Mouse (Mus musculus): Measurements from ENCODE around the gene Nckap5. TPM values are rescaled to one million over a fixed set of nuclear protein-coding genes. Genes with fewer than 3 reads are reported as not detected.

The Nckap5 gene
- total RNA-seq, 2 experiments from 2014 or later: 70.3 to 75.1 TPM

DNA sequence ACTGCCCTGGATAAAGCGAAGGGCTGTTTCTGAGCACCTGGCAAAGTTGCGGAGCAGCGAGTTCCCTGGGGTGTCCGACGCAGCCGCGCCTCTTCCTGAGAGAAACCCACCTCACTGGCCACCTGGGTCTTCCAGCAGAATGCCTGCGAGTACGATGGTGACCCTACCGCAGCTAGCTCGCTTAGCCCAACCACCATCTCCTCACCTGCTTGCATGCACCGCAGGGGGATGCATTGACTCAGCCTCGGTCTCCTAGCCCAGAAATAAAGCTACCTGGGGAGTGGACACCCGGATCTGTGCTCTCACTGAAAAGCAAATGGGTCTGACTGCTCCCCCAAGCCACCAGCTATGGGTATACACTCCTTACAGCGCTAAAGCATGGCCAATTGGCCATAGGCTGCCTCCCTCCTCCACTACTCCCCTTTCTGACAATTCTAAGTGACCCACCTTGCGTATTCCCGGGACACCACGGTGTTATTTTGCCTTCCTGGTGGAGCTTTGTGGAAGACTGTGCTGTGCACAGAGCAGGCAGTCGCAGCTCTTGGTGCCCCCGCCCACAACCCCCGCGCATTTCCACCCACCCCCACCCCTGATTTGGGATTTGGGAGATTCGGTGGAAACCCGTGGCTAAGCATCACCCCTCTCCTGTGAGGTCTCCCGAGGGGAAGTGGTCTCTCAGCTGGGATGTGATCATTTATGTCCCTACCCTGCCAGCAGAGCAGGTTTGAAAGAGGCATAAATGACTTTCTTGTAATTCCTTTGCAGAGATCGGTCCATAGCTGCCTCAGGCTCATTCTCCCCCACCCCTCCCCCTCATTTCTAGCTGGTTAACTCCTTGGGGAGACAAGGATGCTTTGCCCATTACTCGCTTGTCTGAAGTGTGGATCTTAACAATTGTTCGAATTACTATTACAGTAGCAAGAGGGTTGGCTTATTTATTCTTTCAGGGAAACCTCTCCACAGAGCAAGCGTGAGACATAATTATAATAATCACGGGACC lies 917.7 kb downstream of the Nckap5 start, which contains the start of gene Lypd1:
Lypd1 (minus strand) TSS at position 501 of the 1,000 bp plus-strand sequence.
- DNase-seq (ENCODE audit: low spot score in 2 of 2): no peak

DNA sequence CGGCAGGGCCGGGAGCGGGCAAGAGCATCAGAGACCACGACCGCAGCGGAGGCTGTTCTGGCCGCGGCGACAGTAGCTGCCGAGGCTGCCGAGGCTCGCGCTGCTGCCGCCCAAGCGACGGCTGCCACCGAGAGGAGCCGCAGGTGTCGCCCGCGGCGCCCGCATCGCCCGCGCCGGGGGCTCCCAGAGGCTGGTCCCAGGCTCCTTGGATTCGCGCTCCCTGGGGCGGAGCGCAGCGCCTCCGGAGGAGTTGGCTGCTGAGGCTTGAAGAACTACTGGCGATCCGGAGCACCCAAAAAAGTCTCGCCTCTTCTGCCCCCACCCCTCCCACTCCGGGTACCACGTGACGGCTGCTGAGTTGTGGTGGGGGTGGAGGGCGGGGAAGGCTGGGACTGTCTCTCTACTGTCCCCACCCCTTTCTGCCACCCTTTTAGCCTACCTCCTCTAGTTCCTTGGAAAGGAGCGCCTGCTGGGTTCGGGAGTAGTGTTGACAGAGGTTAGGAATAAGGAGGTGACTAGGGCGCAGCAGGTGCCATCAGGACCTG lies 918.6 kb downstream of the Nckap5 start:
- peak in 1 of 2 experiments; percentile 3 for DNase-seq (ENCODE audit: low spot score in 2 of 2)

DNA sequence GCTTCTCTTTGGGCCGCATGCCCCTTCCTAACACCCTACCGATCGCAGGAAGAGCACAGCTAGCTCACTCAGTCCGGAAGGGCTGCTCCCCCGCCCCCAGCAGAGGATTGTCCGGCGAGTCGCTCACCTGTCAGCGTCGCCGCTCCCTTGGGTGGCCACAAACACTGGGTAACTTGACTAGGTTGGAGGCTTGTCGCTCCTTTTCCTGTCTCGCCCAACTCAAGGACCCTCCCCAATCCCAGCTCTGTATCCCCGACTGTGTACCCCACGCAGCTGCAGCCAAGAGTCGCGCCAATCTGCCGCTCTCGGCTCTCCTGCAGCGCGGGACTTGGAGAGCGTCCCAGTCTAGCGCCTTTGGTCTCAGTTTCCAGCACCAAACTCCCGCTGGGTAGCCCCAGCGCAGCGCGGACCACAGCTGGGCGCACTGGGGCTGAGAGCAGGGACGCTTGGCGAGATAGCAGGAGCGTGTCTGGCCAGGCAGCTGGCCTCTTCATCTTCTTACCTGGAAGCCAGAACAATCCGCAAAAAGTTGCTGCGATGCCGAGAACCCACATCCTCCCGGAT lies 919.2 kb downstream of the Nckap5 start:
- DNase-seq (ENCODE audit: low spot score in 2 of 2): no peak

DNA sequence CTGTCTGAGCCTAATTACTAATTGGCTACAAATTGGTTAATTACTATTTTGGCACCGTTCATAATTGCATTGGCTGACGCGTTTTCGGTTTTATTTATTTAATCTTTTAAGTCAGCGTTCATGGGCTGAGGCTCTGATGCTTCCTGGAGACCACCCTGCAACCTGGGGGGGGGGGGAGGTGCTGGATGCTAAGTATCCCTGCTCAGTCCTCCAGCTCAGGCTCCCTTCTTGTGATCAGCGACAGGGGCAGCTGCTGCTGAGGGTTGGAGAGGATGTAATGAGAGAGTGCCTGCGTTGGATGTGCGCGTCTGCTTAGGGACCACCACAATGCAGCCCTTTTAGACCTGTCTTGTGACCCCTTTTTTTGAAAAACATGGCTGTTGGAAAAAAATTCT lies 919.7 kb downstream of the Nckap5 start:
- DNase-seq (ENCODE audit: low spot score in 2 of 2): no peak

DNA sequence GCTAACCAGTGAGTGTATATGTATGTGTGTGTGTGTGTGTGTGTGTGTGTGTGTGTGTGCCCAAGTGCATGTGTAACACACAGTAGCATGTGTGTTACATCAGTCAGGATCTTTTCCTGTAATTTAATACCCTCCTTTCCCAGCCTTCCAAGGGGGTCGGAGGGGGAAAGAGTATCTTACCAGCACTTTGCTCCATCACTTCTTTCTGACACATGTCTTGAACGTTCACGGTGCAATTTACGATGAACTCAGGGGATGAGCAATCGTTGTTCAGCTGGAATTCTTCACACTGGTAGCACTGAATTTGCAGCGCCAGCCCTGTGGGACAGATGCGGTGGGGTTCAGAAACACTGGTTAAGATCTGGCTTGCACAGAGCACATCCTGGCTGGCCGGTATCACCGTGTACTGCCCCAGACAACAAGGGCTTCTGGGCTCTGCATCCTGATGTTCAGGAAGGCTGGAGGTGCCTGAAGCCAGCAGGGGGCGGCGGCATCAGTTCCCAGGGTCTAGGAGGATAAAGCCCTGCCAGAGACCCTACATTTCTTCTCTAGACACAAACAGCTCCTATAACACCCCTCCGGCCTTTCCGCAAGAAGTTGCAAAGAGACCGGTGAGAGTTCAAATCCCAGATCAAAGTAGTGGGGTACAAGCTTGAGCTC lies 920.3 kb downstream of the Nckap5 start:
- no peak for DNase-seq (ENCODE audit: low spot score in 2 of 2)

DNA sequence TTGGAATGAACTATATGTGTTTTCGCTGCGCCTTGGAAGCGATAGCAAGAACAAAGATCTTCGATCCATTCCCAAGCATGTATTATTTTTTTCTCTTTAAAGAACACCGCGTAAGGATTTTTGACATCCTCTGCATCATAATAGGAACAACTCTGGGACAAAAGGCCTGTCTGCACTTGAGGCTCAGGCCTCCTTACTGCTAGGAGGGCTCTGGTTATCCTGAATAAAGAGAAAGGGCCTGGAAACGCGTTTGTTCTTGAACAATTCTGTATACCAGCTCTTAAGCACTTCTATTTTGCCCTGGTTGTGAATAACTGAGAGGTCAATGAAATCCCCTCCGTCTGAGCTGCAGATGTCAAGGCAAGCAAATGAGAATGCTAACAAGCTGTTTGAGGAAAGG lies 937.4 kb downstream of the Nckap5 start:
- no peak for DNase-seq (ENCODE audit: low spot score in 2 of 2)

DNA sequence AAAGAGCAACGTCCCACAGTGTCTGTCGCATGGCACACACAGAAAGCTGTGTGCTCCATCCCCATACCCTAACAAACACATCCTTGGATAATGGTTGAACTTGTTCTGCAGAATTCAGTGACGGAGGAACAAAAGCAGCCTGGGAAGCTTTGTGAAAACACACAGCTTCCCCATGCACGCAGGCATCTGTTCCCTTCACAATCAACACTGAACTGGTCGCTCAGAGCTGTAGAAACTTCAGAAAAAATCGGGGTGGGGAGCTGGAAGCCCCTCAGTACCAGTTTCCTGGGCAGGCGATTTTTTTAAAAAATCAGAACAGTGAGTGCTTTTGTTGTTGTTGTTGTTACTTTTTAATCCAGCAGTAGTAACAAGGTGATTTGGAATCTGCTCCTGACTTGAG lies 960.5 kb downstream of the Nckap5 start:
- DNase-seq (ENCODE audit: low spot score in 2 of 2): no peak

Data from adrenal gland, postnatal 4 days (tissue).